Comparison of ENCODE assay signal across 8 mouse cellular contexts in the genomic region with DNA sequence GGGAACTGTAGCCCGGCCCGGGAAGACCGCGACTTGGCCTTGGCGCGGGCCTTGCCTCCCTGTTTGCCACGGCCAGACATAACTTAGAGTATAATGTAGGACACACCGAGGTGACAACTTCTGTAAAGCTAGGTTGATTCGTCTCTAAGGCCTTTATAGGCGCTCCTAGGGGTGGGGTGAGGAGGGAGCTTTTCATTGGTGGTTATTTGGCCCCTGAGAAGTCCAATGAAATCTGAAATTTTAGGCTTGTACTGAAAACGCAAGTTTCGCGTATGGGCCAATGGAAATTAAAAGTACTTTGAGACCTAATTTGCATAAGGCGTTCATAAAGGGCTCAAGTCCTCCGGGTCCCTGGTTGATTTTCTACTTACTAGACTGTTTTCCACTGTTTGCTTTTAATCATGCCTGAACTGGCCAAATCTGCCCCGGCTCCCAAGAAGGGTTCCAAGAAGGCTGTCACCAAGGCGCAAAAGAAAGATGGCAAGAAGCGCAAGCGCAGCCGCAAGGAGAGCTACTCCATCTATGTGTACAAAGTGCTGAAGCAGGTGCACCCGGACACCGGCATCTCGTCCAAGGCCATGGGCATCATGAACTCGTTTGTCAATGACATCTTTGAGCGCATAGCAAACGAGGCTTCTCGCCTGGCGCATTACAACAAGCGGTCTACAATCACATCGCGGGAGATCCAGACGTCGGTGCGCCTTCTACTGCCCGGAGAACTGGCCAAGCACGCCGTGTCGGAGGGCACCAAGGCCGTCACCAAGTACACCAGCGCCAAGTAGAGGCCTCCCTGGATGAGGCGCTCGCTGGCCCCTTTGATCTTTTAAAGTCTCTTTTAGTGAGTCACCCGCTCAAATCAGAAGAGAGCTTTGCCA. TPM values are rescaled to one million over a fixed set of nuclear protein-coding genes. Genes with fewer than 3 reads are reported as not detected.
DNase-seq lines count a peak whose midpoint lies in the region; ATAC-seq and TF ChIP-seq lines count a peak whose summit lies in the region.

A gene (minus strand): TSS at position 116 of the 875 bp plus-strand sequence.
A gene (plus strand): TSS at position 355 of the 875 bp plus-strand sequence.

- no peaks in the 10 kb centered on the region for H3K36me3 ChIP-seq in ES-Bruce4 (ENCODE audit: control insufficient read depth, insufficient read depth, low read length, poor library complexity, severe bottlenecking)
- no peaks in the 10 kb centered on the region for H3K36me3 ChIP-seq in forebrain, embryonic 12.5 days (replicated peaks)
- H3K36me3 ChIP-seq in heart, postnatal 0 days (replicated peaks; ENCODE audit: control insufficient read depth, insufficient read depth, low read length), result no peaks in the 10 kb centered on the region
- no peaks in the 10 kb centered on the region for H3K36me3 ChIP-seq in liver, embryonic 14.5 days (replicated peaks; ENCODE audit: control insufficient read depth, insufficient read depth, low read depth)
- H3K36me3 ChIP-seq in stomach, embryonic 16.5 days (ENCODE audit: control insufficient read depth, insufficient read depth, low read length), result no peaks in the 10 kb centered on the region

- H3K27me3 ChIP-seq in ES-Bruce4 (ENCODE audit: control insufficient read depth, insufficient read depth, low read length, poor library complexity, severe bottlenecking), result no peaks in the 10 kb centered on the region
- H3K27me3 ChIP-seq in forebrain, embryonic 12.5 days, result no peaks in the 10 kb centered on the region
- H3K27me3 ChIP-seq in heart, postnatal 0 days (ENCODE audit: control insufficient read depth, insufficient read depth, low read length), result no peaks in the 10 kb centered on the region
- H3K27me3 ChIP-seq in liver, embryonic 14.5 days (ENCODE audit: control insufficient read depth, insufficient read depth, low read length), result no peaks in the 10 kb centered on the region
- no peaks in the 10 kb centered on the region for H3K27me3 ChIP-seq in stomach, embryonic 16.5 days (ENCODE audit: control insufficient read depth, insufficient read depth, low read length)

- peak within 1 kb of the TSS; percentile 89 for H3K4me3 ChIP-seq in ES-Bruce4 (ENCODE audit: low read depth, low read length)
- H3K4me3 ChIP-seq in forebrain, embryonic 12.5 days (replicated peaks), result peak within 1 kb of the TSS; percentile 62
- peak within 1 kb of the TSS; percentile 64 for H3K4me3 ChIP-seq in heart, postnatal 0 days (ENCODE audit: low read depth, low read length)
- peak within 1 kb of the TSS; percentile 73 to 79 for H3K4me3 ChIP-seq in liver, embryonic 14.5 days (ENCODE audit: insufficient read depth in 1 of 2, low read depth in 2 of 2, low read length in 2 of 2)
- peak within 1 kb of the TSS; percentile 50 for H3K4me3 ChIP-seq in stomach, embryonic 16.5 days (replicated peaks; ENCODE audit: low read length)

- 0 out of 2 replicates have a peak, but pooled peaks have one; percentile 15 for TF ChIP-seq EP300 in ES-Bruce4 (IDR thresholded peaks at IDR 0.05; ENCODE audit: insufficient read depth, low read depth, low read length)
- peak; percentile 71; the same call in 1 of the 2 replicates for TF ChIP-seq EP300 in heart, postnatal 0 days (IDR thresholded peaks at IDR 0.05; ENCODE audit: low read depth)
- TF ChIP-seq EP300 in liver, embryonic 14.5 days (IDR thresholded peaks at IDR 0.05; ENCODE audit: low read depth), result peak; percentile 57

- H3K9me3 ChIP-seq in ES-Bruce4 (replicated peaks; ENCODE audit: control insufficient read depth, insufficient read depth, low read length, poor library complexity, severe bottlenecking), result no peaks in the 10 kb centered on the region
- H3K9me3 ChIP-seq in forebrain, embryonic 12.5 days, result no peaks in the 10 kb centered on the region
- no peaks in the 10 kb centered on the region for H3K9me3 ChIP-seq in heart, postnatal 0 days (replicated peaks; ENCODE audit: control insufficient read depth, low read length)
- no peaks in the 10 kb centered on the region for H3K9me3 ChIP-seq in liver, embryonic 14.5 days (ENCODE audit: control insufficient read depth, low read length)
- no peaks in the 10 kb centered on the region for H3K9me3 ChIP-seq in stomach, embryonic 16.5 days (replicated peaks; ENCODE audit: control insufficient read depth, low read length)

- no peak for TF ChIP-seq CTCF in ES-Bruce4 (IDR thresholded peaks at IDR 0.05; ENCODE audit: low read depth, low read length)
- TF ChIP-seq CTCF in heart, postnatal 0 days (IDR thresholded peaks at IDR 0.05; ENCODE audit: low read depth), result no peak; the same call in 1 of the 2 replicates
- TF ChIP-seq CTCF in liver, embryonic 14.5 days (IDR thresholded peaks at IDR 0.05; ENCODE audit: low read depth), result no peak

- peak; percentile 90 for ATAC-seq in cerebellum, adult (ENCODE audit: insufficient number of reproducible peaks, low FRiP score, low TSS enrichment)
- ATAC-seq in forebrain, embryonic 12.5 days (ENCODE audit: low FRiP score), result peak; percentile 87
- ATAC-seq in heart, postnatal 0 days (ENCODE audit: insufficient read depth, low read depth), result peak; percentile 89
- peak; percentile 87 for ATAC-seq in liver, embryonic 14.5 days (ENCODE audit: insufficient read depth)
- peak; percentile 93 for ATAC-seq in stomach, embryonic 16.5 days (ENCODE audit: insufficient read depth, low FRiP score)

- DNase-seq in heart, postnatal 0 days (ENCODE audit: low spot score), result peak; percentile 99
- DNase-seq in kidney, postnatal 36 days, result peak; percentile 84 to 95
- DNase-seq in liver, embryonic 14.5 days (ENCODE audit: low read depth in 3 of 3, low spot score in 3 of 3), result peak; percentile 94 to 98 (median 95)
- DNase-seq in neural tube, embryonic 10.5 days (ENCODE audit: extremely low spot score, low spot score), result peak; percentile 80

- peak within 1 kb of the TSS; percentile 98 for H3K27ac ChIP-seq in ES-Bruce4 (ENCODE audit: insufficient read depth, low read length)
- peak within 1 kb of the TSS; percentile 99 for H3K27ac ChIP-seq in forebrain, embryonic 12.5 days
- H3K27ac ChIP-seq in heart, postnatal 0 days (ENCODE audit: low read depth), result peak within 1 kb of the TSS; percentile 96
- H3K27ac ChIP-seq in liver, embryonic 14.5 days, result peak within 1 kb of the TSS; percentile 100
- H3K27ac ChIP-seq in stomach, embryonic 16.5 days (ENCODE audit: low read length), result peak within 1 kb of the TSS; percentile 98

- under 1% methylated on average over 43 of the region's 43 CpGs for WGBS in forebrain, embryonic 12.5 days
- under 1% methylated on average over 43 of the region's 43 CpGs for WGBS in heart, postnatal 0 days
- under 1% methylated on average over 43 of the region's 43 CpGs for WGBS in liver, embryonic 14.5 days (ENCODE audit: insufficient replicate concordance)
- WGBS in stomach, embryonic 16.5 days, result under 1% methylated on average over 43 of the region's 43 CpGs

- peak within 1 kb of the TSS; percentile 72 for H3K4me2 ChIP-seq in forebrain, embryonic 12.5 days
- H3K4me2 ChIP-seq in heart, postnatal 0 days (ENCODE audit: low read depth, low read length), result peak within 1 kb of the TSS; percentile 82
- peak within 1 kb of the TSS; percentile 81 for H3K4me2 ChIP-seq in liver, embryonic 14.5 days (ENCODE audit: low read depth)
- peak within 1 kb of the TSS; percentile 82 for H3K4me2 ChIP-seq in stomach, embryonic 16.5 days (ENCODE audit: low read depth, low read length)

- no peaks in the 10 kb centered on the region for H3K4me1 ChIP-seq in ES-Bruce4 (ENCODE audit: control insufficient read depth, insufficient read depth, low read length)
- peaks cover 50% of the 10 kb centered on the region for H3K4me1 ChIP-seq in forebrain, embryonic 12.5 days
- H3K4me1 ChIP-seq in heart, postnatal 0 days (ENCODE audit: control insufficient read depth, insufficient read depth), result peaks cover 32% of the 10 kb centered on the region
- H3K4me1 ChIP-seq in liver, embryonic 14.5 days (replicated peaks; ENCODE audit: control insufficient read depth in 2 of 2, insufficient read depth in 2 of 2, low read length in 1 of 2), result peaks cover 37 to 48% of the 10 kb centered on the region in 2 experiments
- peaks cover 31% of the 10 kb centered on the region for H3K4me1 ChIP-seq in stomach, embryonic 16.5 days (ENCODE audit: control insufficient read depth, insufficient read depth, low read length)

- peak within 1 kb of the TSS; percentile 97 for H3K9ac ChIP-seq in ES-Bruce4 (ENCODE audit: low read depth, poor library complexity, severe bottlenecking)
- H3K9ac ChIP-seq in forebrain, embryonic 12.5 days, result peak within 1 kb of the TSS; percentile 87
- peak within 1 kb of the TSS; percentile 83 for H3K9ac ChIP-seq in heart, postnatal 0 days (replicated peaks; ENCODE audit: low read depth, low read length)
- H3K9ac ChIP-seq in liver, embryonic 14.5 days (replicated peaks), result peak within 1 kb of the TSS; percentile 99
- peak within 1 kb of the TSS; percentile 78 for H3K9ac ChIP-seq in stomach, embryonic 16.5 days (ENCODE audit: low read length)

- TF ChIP-seq POLR2A in ES-Bruce4 (IDR thresholded peaks at IDR 0.05; ENCODE audit: insufficient read depth, low read length), result peak; percentile 84

RNA-seq across cellular contexts. Expression of the first gene that starts in this region (rescaled TPM):
- polyA plus RNA-seq in ES-Bruce4 (2011; ENCODE audit: insufficient read depth, insufficient read length, low read depth, missing spikeins), result 2.5 and 4.3 TPM in 2 replicates
- 13.8 and 14.0 TPM in 2 replicates for polyA plus RNA-seq in forebrain, embryonic 12.5 days (2016; fragmentation: Nextera tagmentation; extraction: Ambion mirVana)
- 861 and 913 TPM in 2 replicates for total RNA-seq in heart, postnatal 0 days (2014; rRNA removed; ENCODE audit: low replicate concordance)
- polyA plus RNA-seq in heart, postnatal 0 days (2015; fragmentation: Nextera tagmentation; extraction: Ambion mirVana), result 2.5 and 3.4 TPM in 2 replicates
- 18.5 and 20.7 TPM in 2 replicates for polyA plus RNA-seq in liver, embryonic 14.5 days (2012; rRNA removed)
- polyA plus RNA-seq in liver, embryonic 14.5 days (2014; fragmentation: Nextera tagmentation; extraction: Ambion mirVana), result 14.0 and 18.2 TPM in 2 replicates
- 2.9 and 6.3 TPM in 2 replicates for polyA plus RNA-seq in stomach, embryonic 16.5 days (2015; fragmentation: Nextera tagmentation; extraction: Ambion mirVana)

RNA-seq across cellular contexts. Expression of the second gene that starts in this region (rescaled TPM):
- polyA plus RNA-seq in ES-Bruce4 (2011; ENCODE audit: insufficient read depth, insufficient read length, low read depth, missing spikeins), result 1.3 and 2.0 TPM in 2 replicates
- 14.9 and 15.4 TPM in 2 replicates for polyA plus RNA-seq in forebrain, embryonic 12.5 days (2016; fragmentation: Nextera tagmentation; extraction: Ambion mirVana)
- total RNA-seq in heart, postnatal 0 days (2014; rRNA removed; ENCODE audit: low replicate concordance), result 13.2 and 22.1 TPM in 2 replicates
- polyA plus RNA-seq in heart, postnatal 0 days (2015; fragmentation: Nextera tagmentation; extraction: Ambion mirVana), result 6.4 and 7.6 TPM in 2 replicates
- polyA plus RNA-seq in liver, embryonic 14.5 days (2012; rRNA removed), result 8.7 and 8.9 TPM in 2 replicates
- polyA plus RNA-seq in liver, embryonic 14.5 days (2014; fragmentation: Nextera tagmentation; extraction: Ambion mirVana), result 6.4 and 9.1 TPM in 2 replicates
- 9.3 and 10.6 TPM in 2 replicates for polyA plus RNA-seq in stomach, embryonic 16.5 days (2015; fragmentation: Nextera tagmentation; extraction: Ambion mirVana)

Comparison
In these comparisons a context has a peak if more than half of its experiments do, and no peak if none do; other contexts are left out.
1. Peak in every context shown above with its lines: DNase-seq, ATAC-seq, H3K4me3 ChIP-seq and H3K27ac ChIP-seq.